Mouse (Mus musculus) forelimb bud, embryonic 11.5 days (tissue): ENCODE results near the gene Aqp11.

ENCODE experiments used
- DNase-seq: peaks from one replicate; pipeline ENCODE4 v3.0.0-alpha.2; 2012; ENCODE audit warnings: low read depth, low spot score

Aqp11 gene

GRCm38 (mm10) chr7:97737638-97738456 lies at the start of gene Aqp11:
Gene Aqp11, minus strand, starts transcription at chr7:97738289.
- DNase-seq = peak; percentile 78

- no peak for DNase-seq
Measured at GRCm38 (mm10) chr7:97783523-97783922, 45.4 kb upstream of the Aqp11 start.

GRCm38 (mm10) chr7:97781496-97781895 lies 43.4 kb upstream of the Aqp11 start:
- no peak for DNase-seq

GRCm38 (mm10) chr7:97780815-97781214 lies 42.7 kb upstream of the Aqp11 start:
- DNase-seq = no peak

- DNase-seq = no peak
Measured at GRCm38 (mm10) chr7:97780222-97780621, 42.1 kb upstream of the Aqp11 start.

- DNase-seq = no peak
Measured at GRCm38 (mm10) chr7:97777191-97777590, 39.1 kb upstream of the Aqp11 start.

GRCm38 (mm10) chr7:97775923-97776322 lies 37.8 kb upstream of the Aqp11 start:
- DNase-seq = no peak

- no peak for DNase-seq
Measured at GRCm38 (mm10) chr7:97775380-97775779, 37.3 kb upstream of the Aqp11 start.

- no peak for DNase-seq
Measured at GRCm38 (mm10) chr7:97770841-97771620, 32.9 kb upstream of the Aqp11 start.

- DNase-seq = no peak
Measured at GRCm38 (mm10) chr7:97769020-97769419, 30.9 kb upstream of the Aqp11 start.

- no peak for DNase-seq
Measured at GRCm38 (mm10) chr7:97767841-97768240, 29.8 kb upstream of the Aqp11 start.

- no peak for DNase-seq
Measured at GRCm38 (mm10) chr7:97766406-97767166, 28.5 kb upstream of the Aqp11 start.

- DNase-seq = no peak
Measured at GRCm38 (mm10) chr7:97765963-97766347, 27.9 kb upstream of the Aqp11 start.

GRCm38 (mm10) chr7:97765181-97765962 lies 27.3 kb upstream of the Aqp11 start:
- no peak for DNase-seq

- DNase-seq = no peak
Measured at GRCm38 (mm10) chr7:97764591-97764990, 26.5 kb upstream of the Aqp11 start.

GRCm38 (mm10) chr7:97756967-97757881 lies 19.1 kb upstream of the Aqp11 start:
- DNase-seq = no peak

GRCm38 (mm10) chr7:97749207-97750190 lies 11.4 kb upstream of the Aqp11 start:
- DNase-seq = no peak

- DNase-seq = no peak
Measured at GRCm38 (mm10) chr7:97748527-97749206, 10.6 kb upstream of the Aqp11 start.
